Mouse (Mus musculus): ENCODE measurements around the gene Cks1b.
"Not testable (repeated sequence)": the region's sequence is repeated elsewhere in the genome, so short reads cannot be mapped to it uniquely, and the experiment has no call there.

The Cks1b gene

DNA sequence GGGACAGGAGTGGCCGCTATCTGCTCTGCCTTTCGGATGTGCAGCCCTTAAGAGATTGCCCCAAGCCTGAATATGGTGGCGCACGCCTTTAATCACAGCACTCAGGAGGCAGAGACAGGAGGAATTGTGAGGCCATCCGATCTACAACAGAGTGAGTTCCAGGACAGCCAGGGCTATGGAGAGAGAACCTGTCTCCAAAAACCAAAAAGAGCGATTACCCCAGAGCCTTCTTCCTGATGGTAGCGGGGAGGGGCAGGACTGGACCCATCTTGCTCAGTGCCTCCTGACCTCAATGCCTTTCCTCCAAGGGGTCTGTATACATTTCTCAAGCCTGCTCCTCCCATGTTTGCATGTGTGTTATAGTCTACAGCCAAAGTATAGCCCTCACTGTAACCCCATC lies 10.8 kb upstream of the Cks1b start:
- DNase-seq (ENCODE audit: extremely low read depth, insufficient read length, low spot score): not testable (repeated sequence)

DNA sequence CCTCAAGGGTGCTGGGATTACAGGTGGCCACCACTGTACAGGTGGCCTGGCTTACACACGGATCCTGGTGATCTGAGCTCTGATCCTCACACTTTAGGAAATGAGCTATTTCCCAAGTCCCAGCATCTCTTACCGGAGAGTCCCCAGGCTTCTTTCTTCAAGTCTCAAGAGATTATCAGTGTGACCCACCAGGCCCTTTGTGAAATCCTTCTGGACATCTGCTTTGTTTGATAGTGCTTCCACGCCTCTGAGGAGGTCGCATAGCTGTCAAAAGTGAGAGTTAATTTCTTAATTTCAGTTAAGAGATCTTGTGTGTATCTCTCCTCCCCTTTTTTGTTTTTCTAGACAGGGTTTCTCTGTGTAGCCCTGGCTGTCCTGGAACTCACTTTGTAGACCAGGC lies 7.7 kb upstream of the Cks1b start:
- DNase-seq (ENCODE audit: extremely low read depth, insufficient read length, low spot score): no peak

DNA sequence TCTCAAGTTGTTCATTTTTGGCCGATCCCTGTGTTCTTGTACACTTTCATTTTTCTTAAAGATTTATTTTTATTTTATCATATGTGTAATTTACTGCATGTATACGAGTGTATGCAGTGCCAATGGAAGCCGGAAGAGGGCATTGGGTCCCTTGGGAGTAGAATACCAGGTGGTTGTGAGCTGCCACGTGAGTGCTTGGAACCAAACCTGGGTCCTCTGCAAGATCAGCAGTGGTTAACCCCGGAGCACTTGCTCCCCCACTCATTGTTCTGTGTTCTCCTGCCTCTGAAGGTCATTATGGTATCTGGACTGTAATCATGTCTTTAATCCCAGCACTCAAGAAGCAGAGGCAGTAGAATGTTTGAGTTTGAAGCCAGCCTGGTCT lies 7.0 kb upstream of the Cks1b start:
- no peak for DNase-seq (ENCODE audit: extremely low read depth, insufficient read length, low spot score)

DNA sequence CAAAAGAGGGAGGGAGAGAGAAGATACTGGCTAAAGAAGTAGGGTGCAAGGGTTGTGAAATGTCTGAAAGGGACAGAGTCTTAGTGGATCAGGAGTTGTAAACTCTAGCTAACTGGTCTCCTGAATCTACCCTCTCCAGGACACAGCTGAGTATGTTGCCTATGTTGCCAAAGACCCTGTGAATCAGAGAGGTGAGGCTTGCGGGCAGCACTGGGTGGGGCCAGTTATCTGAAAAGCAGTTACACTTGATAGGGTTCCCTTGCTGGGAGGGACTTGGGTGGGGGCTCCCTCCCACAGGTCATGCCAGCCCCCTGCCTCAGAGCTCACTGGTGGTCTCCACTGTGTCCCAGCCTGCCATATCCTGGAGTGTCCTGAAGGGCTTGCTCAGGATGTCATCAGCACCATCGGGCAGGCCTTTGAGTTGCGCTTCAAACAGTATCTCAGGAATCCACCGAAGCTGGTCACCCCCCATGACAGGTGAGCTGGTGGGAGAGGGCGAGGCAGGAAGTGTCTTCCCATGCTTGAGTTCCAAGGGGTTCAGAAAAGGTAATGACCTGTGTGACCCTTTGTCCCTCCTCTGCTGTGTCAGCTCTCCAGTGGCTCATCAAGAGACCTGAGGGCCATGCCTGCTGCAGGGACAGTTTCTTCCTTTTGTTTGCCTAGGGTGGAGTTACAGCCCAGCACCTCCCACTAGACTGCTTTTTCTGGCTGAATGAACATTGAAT lies 6.4 kb upstream of the Cks1b start:
- no peak for DNase-seq (ENCODE audit: extremely low read depth, insufficient read length, low spot score)

DNA sequence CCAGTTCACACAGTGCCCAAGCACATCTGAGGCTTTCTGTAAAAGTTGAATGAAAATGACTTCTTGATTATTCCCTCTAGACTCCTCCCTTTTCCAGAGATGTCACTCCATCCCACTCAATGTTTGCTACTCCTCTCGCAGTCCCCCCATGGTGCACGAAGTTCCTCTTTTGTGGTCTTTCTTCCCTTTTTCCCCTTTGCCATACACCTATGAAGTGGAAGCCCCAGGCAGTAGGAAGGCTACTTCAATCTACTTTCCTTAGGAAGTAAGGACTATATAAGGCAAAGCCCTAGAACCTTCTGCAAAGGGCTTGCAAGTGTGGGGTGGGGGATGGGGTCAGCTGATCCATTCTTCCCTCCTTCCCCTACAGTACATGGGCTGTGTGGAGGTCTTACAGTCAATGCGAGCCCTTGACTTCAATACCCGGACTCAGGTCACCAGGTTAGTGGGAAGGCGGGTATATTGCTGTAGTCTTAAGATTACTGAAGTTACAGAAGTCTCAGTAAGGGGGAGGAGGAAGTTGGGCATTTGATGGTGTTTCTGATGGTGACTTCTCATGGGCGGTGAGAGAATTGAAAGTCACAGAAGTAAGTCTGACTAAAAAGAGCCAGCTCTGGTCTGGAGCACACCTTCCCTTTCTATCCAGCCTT lies 4.5 kb upstream of the Cks1b start:
- DNase-seq (ENCODE audit: extremely low read depth, insufficient read length, low spot score): no peak

DNA sequence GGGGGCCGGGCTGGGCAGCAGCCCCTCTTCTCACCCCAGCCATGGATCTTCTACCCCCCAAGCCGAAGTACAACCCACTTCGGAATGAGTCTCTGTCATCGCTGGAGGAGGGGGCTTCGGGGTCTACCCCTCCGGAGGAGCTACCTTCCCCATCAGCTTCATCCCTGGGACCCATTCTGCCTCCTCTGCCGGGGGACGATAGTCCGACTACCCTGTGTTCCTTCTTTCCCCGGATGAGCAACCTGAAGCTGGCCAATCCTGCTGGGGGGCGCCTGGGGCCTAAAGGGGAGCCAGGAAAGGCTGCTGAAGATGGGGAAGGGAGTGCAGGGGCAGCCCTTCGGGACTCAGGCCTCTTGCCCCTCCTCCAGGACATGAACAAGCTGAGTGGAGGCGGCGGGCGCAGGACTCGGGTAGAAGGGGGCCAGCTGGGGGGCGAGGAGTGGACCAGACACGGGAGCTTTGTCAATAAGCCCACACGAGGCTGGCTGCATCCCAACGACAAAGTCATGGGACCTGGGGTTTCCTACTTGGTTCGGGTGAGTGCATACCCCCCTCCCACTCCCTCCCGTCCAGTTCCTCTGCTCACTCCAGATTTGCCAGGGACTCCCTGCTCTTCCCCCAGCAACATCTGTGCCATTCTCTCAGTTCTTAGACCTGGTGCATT lies 3.8 kb upstream of the Cks1b start:
- no peak for DNase-seq (ENCODE audit: extremely low read depth, insufficient read length, low spot score)

DNA sequence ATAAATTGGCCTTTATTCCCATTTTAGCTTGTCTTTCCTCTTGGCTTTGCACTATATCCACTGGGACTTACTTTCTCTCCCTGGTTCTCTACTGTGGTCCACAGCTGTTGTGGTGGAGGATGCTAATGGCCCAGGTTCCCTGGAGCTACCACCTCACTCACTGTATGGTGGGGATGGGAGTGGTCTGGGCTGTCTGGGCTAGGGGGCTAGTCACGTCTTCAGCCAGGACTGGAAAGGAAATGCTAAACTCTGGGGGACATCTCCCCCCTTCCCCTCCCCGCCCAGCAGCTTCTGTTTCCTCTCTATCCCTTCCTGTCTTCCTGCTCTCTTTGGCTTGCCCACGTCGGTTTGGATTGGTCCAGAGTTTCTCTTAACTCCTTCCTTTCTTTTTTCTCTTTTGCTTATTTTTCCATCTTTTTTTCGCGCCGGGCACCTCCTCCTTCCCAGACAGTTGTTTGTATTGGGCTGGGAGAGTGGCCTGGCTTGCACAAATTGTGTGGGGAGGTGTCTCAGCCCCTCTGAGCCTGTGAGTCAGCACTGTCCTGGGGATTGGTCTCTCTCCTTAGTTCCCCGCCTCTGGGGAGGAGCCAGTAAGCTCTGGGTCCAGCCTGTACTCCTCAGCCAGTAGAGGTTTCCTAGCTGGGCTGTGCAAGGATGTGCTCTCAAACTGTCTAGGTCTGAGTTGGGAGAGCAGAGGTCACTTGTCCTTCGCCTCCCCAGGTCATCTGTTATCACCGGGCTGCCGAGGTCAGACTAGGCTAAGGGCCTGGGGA lies 3.0 kb upstream of the Cks1b start:
- DNase-seq (ENCODE audit: extremely low read depth, insufficient read length, low spot score): peak; percentile 82

DNA sequence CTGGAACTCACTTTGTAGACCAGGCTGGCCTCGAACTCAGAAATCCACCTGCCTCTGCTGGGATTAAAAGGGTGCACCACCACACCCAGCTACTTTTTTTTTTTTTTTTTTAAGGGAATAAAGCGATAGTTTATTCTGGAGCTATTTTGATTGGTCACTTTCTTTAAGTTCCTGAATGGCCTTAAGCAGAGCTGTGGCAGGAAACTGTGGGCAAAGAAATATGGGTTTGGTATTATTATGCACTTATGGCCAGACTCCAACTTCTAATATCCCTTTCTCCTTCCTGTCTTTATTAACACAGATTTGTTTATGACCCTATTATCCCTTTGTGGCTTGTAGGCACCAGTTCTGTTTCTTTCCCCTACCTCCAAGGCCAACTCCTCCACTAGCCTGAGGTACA lies 2.2 kb upstream of the Cks1b start:
- DNase-seq (ENCODE audit: extremely low read depth, insufficient read length, low spot score): no peak

DNA sequence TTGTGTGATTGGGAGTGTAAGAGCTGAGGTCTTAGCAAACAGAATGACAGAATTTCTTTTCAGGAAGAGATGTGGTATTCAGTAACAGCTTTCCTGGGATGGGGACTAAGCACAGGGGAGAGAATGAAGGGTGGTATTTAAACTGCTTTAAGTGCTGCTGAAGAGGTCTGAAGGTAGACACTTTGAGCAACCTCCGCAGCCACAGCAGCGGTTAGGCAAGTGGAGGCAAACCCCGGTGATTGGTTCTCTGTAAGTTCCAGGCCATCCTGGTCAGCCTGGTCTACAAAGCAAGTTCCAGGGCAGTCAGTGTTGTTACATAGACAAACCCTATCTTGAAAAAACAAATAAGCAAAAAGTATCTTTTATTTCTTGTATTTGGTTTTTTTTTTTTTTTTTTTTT lies 1.8 kb upstream of the Cks1b start:
- DNase-seq (ENCODE audit: extremely low read depth, insufficient read length, low spot score): no peak

DNA sequence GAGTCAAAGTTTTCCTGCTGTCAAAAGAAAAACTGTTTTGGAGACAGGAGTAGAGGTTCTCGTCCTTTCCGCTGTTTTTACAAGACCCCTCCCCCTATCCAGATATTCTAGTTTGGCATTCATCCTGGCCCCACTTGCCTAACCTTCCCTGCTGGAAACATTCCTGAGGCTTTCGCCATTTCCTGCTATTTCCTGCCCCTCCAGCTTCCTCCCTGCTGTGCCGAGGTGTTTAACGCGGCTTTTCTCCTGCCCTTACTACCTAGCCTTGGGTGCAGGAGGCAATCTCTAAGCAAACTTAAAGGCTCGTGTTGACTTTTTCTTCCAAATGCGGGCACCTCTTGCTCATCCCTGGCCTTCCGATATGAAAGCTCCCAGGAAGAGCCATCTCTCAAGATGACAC lies 1.4 kb upstream of the Cks1b start:
- peak; percentile 65 for DNase-seq (ENCODE audit: extremely low read depth, insufficient read length, low spot score)

DNA sequence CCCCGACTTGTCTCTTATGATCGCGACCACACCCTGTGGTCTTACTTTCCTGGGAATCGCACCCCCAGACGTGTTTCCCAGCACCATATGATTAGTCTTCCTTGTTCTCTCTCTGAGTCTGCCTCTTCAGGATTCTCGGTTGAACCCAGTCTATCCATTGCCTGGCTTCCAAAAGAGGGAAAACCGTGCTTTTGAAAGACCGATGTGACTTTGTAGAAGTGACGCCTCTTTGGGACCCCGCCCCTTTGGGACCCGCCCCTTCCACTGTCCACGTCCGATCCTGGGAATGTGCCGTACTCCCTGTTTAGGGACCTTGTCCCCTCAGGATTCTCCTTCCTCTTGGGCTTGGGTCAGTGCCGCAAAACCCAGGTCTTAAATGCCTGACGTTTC lies 673 bp upstream of the Cks1b start:
- DNase-seq (ENCODE audit: extremely low read depth, insufficient read length, low spot score): no peak

DNA sequence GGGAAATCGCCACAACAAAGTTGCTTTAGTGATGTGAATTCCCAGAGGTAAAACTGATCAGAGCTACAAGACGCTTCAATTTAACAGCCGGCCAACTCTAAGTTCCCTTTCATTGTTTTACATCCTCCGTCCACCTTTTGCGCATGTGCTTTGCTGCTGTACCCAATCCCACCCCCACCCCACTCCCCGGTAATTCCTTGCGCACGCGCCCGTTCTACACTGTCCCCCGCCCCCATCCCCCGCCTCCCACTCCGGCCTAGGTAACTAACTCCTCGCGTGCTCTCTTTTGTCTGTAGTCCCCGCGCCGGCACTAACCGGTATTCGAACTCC lies 378 bp downstream of the Cks1b start:
- no peak for DNase-seq (ENCODE audit: extremely low read depth, insufficient read length, low spot score)

DNA sequence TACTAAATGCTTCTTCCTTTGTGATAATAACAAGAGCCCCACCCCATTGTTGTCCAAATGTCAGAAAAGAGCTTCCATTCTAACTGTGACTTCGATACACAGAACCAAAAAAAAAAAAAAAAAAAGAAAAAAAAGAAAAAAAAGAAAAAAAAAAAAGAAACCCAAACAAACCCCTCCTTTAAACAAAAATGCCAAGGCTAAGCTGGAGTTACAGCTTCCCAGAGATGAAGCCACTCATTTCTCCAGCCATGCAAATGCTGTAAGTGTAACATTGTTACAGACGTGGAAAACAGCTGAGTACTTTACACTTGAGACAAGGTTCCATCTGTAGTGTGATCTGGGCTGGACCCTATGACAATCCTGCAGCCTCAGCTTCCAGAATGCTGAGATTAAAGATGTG lies 1.1 kb downstream of the Cks1b start:
- no peak for DNase-seq (ENCODE audit: extremely low read depth, insufficient read length, low spot score)

DNA sequence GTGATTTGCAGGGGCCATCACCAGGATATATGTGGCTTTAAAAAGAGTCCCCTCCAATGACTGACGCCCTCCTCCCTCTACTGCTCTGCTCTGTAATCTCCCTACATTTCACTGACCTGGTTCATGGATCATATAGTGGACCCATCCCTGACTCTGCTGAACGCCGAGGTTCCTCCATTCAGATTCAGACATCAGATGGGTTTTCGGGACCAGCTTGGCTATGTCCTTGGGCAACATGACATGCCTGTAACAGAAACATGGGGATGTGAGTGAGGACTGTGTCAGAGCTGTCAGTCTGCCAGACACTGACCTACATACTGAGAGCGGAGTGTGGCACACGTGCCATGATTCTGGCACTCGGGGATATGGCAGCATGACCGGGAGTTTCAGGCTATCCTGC lies 2.0 kb downstream of the Cks1b start:
- no peak for DNase-seq (ENCODE audit: extremely low read depth, insufficient read length, low spot score)

DNA sequence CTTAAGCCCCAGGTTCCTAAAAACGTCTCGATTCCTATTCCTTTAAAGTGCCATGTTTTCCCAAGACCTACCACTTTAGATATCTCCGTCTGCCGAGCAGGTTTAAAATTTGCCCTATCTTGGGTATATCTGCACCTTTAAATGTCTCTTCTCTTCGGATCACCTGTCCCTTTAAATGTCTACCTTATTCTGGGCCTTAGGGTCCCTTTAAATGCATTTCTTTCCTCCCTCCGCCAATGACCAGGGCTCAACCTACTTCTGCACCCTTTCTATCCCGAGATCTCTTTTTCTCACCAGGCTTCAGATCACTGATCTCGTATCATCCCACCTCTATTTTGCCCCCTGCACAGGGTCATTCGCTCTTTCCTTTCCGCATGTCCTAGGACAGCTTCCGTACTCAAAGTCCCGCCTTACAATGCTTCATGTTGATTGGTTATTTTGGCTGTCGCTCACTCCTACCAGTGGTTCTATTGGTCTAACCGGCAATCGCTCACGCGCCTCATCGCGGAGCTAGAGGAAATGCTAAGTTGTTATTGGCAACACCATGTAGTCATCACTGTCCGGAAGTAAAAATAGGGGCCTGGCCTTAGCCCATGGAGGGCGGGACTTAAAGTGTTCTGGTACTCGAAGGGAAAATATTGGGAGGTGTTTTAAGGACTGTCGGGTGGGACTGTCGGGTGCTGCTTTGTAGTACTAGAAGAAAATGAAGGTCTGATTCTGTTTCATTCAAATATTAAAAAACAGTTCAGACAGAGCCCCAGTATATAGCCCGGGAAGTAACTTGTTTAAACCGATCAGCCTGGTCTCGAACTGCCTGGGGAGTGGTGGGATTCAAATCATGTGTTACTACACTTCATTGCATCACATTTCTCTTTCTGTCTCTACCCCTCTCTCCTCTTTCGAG lies 6.4 kb downstream of the Cks1b start, which contains the start of gene Flad1:
TSS of gene Flad1 (minus strand) at position 381 of the 904 bp plus-strand sequence.
- peak; percentile 89 for DNase-seq (ENCODE audit: extremely low read depth, insufficient read length, low spot score)

DNA sequence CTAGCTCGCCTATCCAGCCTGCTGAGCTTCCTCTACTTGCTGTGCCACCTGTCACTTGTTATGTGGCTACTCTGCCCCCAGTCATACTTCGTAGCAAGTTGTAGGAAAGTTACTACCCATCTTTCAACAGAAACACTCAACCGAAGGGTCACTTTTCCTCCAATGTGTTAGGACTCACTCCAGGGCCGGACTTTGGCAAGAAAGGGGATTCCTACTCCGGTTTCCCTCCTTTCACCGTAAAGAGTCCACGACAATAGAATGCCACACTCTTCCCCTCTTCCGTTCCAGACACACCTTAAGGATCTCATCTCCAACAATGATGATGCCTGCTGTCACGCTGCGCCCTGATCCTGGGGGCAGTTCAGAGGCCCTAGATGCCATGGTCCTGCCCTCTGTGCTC lies 7.3 kb downstream of the Cks1b start:
- DNase-seq (ENCODE audit: extremely low read depth, insufficient read length, low spot score): no peak

DNA sequence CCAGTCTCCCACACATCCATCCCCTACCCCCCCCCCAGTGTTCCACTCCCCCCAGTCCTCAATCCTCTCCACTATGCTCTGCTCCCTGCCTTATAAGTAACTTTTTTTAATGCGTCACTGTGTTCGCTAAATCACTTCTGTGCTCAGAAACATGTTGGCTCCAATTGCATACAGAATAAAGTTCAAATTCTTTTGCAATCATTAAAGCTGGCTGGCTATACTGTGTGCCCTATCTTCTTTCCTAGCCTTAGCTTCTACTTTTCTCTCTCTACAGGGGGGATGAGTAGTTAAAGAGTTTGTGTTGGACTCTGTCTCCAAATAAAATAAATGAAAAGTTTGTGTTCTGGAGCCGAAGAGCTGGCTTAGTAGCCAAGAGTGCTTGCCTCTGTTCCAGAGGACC lies 8.5 kb downstream of the Cks1b start:
- no peak for DNase-seq (ENCODE audit: extremely low read depth, insufficient read length, low spot score)

DNA sequence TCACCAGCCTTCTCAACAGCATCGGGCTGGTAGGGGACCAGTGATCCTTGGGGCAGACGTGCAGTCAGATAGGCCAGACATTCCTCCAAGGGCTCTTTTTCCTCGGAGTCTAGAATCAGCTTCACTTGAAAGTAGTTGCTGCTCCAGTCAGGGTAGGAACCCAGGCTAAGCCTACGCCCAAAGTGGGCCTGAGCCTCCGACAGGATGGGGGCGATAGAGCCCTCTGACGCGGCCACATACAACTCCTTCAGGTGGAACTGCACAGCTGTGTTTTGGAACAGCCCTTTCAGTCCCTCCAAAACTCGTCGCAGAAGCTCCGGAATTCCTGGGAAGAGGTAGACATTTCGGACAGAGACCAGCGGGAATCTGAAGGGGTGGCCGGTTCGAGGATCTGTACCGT lies 9.7 kb downstream of the Cks1b start:
- DNase-seq (ENCODE audit: extremely low read depth, insufficient read length, low spot score): no peak

DNA sequence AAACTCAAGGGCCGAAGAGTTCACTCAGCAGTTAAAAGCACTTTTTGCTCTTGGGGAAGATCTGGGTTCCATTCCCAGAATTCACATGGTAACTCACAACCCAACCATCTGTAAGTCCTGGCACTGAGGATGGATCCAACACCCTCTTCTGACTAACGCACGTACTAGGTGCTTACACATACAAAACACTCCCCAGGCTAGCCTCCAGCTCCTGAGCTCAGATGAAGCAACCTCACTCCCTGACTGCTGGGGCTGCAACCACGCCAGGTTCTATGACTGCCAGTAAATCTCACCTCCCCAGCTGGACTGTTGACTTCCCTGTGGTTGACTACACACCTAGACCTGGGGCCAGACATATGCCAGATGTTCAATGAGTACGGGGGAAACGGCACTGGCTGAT lies 11.3 kb downstream of the Cks1b start:
- DNase-seq (ENCODE audit: extremely low read depth, insufficient read length, low spot score): no peak

DNA sequence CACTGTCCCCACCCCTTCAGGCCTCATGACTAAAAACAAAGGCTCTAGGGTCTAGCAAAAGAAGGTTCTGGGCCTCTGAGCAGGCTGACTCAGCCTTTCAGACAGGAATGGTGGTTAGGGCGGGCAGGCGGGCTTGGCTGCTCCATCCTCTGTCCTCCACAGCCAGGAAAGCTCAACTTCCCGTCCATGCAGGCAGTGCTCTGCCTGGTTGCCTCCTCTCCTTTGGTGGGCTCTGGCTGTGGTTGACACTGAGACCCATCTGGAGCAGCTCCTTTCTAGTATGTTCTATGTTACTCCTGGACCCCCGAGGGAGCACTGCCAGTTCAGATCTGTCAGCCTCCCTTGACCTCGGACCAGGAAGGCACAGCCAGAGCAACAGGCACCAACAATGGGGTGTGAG lies 15.5 kb downstream of the Cks1b start, which contains the start of gene Lenep:
TSS of gene Lenep (minus strand) at position 101 of the 400 bp plus-strand sequence.
- no peak for DNase-seq (ENCODE audit: extremely low read depth, insufficient read length, low spot score)
